Mouse (Mus musculus) forebrain, embryonic 11.5 days (tissue): ENCODE data around the gene Gsg1l. TPM values are rescaled to one million over a fixed set of nuclear protein-coding genes. Genes with fewer than 3 reads are reported as not detected.

ENCODE experiments used
- ATAC-seq: fragments of 200-750 bp; cut with Nextera tagmentation; replicated peaks from 2 replicates; pipeline ENCODE4 v1.8.0; 2017; ENCODE audit warnings: moderate TSS enrichment; ENCODE audit not compliant: low FRiP score
- DNase-seq: peaks from one replicate; pipeline ENCODE4 v3.0.0-alpha.2; 2017; ENCODE audit warnings: low spot score
- H3K27ac ChIP-seq: fragments of 300-500 bp; sonication (generic); 2 replicates; pipeline ENCODE4 v1.5.1; 2014; ENCODE audit warnings: low read depth, low read length
- H3K27me3 ChIP-seq: fragments of 300-500 bp; sonication (generic); 2 replicates; pipeline ENCODE4 v1.6.1; 2014; ENCODE audit warnings: mild to moderate bottlenecking, low read length, mixed read lengths; ENCODE audit not compliant: control insufficient read depth, insufficient read depth
- H3K36me3 ChIP-seq: fragments of 300-500 bp; sonication (generic); 2 replicates; pipeline ENCODE4 v1.6.1; 2014; ENCODE audit warnings: mild to moderate bottlenecking, low read length, moderate library complexity, mixed read lengths; ENCODE audit not compliant: control insufficient read depth, insufficient read depth
- H3K4me1 ChIP-seq: fragments of 300-500 bp; sonication (generic); replicated peaks from 2 replicates; pipeline ENCODE4 v1.6.1; 2014; ENCODE audit warnings: low read length, mixed read lengths; ENCODE audit not compliant: control insufficient read depth, insufficient read depth
- H3K4me2 ChIP-seq: fragments of 300-500 bp; sonication (generic); 2 replicates; pipeline ENCODE4 v1.6.1; 2014; ENCODE audit warnings: low read depth, mild to moderate bottlenecking, low read length, moderate library complexity, mixed read lengths; ENCODE audit not compliant: severe bottlenecking
- H3K4me3 ChIP-seq: fragments of 300-500 bp; sonication (generic); 2 replicates; pipeline ENCODE4 v1.5.1; 2014; ENCODE audit warnings: low read depth, low read length
- H3K9ac ChIP-seq: fragments of 300-500 bp; sonication (generic); 2 replicates; pipeline ENCODE4 v1.6.1; 2014; ENCODE audit warnings: low read length
- H3K9me3 ChIP-seq: fragments of 300-500 bp; sonication (generic); 2 replicates; pipeline ENCODE4 v1.6.1; 2016; ENCODE audit warnings: low read length, mixed read lengths; ENCODE audit not compliant: control insufficient read depth
- WGBS: fragments of 180-500 bp; shearing (Covaris S2); extraction: QIAGEN DNeasy Blood & Tissue Kit; methylation state at CpG from one replicate; pipeline ENCODE4 v1.1.7; 2014; 5-methylcytosine and 5-hydroxymethylcytosine counted together
- polyA plus RNA-seq: library from polyadenylated mRNA; unstranded; fragments of >200 nt; fragmentation: Nextera tagmentation; extraction: Ambion mirVana; gene quantifications from 2 replicates; pipeline ENCODE4 v1.2.1, GENCODE M21; 2014

Gene Gsg1l
- polyA plus RNA-seq, 1 experiment from 2014 or later = 0.72 TPM

GRCm38 (mm10) chr7:125859564-125859963 lies 222.6 kb downstream of the Gsg1l start:
- H3K9me3 ChIP-seq = no peaks in the 10 kb centered on the region
- no peak overlapping the region for H3K27ac ChIP-seq
- DNase-seq (no peak), ATAC-seq (no peak)
- WGBS = 74% methylated on average over 3 of the region's 3 CpGs
- no peaks in the 10 kb centered on the region for H3K27me3 ChIP-seq
- H3K9ac ChIP-seq = no peak overlapping the region
- H3K4me3 ChIP-seq = no peak overlapping the region
- no peaks in the 10 kb centered on the region for H3K36me3 ChIP-seq
- H3K4me2 ChIP-seq = no peak overlapping the region
- H3K4me1 ChIP-seq = no peaks in the 10 kb centered on the region

DNA sequence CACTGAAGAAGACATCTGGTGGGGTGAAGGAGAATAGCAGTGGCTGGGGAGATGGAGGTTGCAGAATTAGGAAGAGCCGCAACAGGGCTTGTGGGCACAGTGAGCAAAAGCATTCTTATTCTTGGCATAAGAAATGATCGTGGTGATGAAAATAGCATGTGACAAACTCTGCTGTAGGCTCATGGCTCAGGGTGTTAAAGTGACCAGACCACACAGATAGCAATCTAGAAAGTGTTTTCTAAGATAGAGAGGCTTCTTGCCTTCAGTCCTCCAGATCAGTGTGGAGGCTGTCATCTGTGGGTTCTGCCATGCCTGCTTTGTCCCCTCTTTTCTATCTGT lies 234.7 kb downstream of the Gsg1l start:
- no peak overlapping the region for H3K4me3 ChIP-seq
- WGBS = 95% methylated on average over 2 of the region's 2 CpGs
- H3K9ac ChIP-seq = no peak overlapping the region
- DNase-seq = no peak
- H3K27me3 ChIP-seq = no peaks in the 10 kb centered on the region
- no peaks in the 10 kb centered on the region for H3K4me1 ChIP-seq
- no peak overlapping the region for H3K4me2 ChIP-seq
- H3K27ac ChIP-seq = no peak overlapping the region
- no peaks in the 10 kb centered on the region for H3K36me3 ChIP-seq
- no peaks in the 10 kb centered on the region for H3K9me3 ChIP-seq
- ATAC-seq = no peak

DNA sequence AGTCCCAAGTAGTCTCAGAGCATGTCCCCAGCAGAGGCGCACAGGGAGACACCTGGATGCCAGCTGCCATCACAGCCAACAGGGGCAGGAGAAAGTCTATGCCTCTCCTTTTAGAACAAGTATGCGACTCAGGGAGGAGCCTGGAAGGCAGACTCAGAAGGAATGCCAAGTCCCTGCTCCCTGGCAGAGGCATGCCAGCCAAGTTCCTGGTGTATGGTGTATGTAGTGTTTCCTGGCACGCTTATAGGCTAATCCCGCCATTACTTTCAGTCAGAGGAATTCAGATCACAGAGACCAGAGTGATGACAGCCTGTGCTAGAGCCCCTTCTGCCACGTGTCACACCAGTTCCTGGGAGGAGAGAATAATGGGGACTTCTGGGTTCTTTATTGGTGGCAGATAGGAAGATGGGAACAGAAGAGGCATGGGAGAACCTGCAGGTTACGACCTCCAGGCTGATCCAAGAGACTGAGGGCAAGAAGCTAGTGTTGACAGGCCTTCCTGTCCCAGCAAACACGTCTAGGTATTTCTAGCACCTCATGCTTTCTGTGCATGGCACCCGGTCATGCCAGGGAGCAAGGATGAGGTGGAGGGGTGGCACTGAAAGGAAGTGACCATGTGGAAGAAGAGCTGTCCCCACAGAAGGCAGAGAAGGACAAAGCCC lies 235.2 kb downstream of the Gsg1l start:
- WGBS = 82% methylated on average over 8 of the region's 8 CpGs
- H3K9ac ChIP-seq = no peak overlapping the region
- H3K27ac ChIP-seq = no peak overlapping the region
- ATAC-seq = no peak
- H3K27me3 ChIP-seq = no peaks in the 10 kb centered on the region
- H3K9me3 ChIP-seq = no peaks in the 10 kb centered on the region
- H3K36me3 ChIP-seq = no peaks in the 10 kb centered on the region
- H3K4me3 ChIP-seq = no peak overlapping the region
- H3K4me2 ChIP-seq = no peak overlapping the region
- no peak for DNase-seq
- H3K4me1 ChIP-seq = no peaks in the 10 kb centered on the region

DNA sequence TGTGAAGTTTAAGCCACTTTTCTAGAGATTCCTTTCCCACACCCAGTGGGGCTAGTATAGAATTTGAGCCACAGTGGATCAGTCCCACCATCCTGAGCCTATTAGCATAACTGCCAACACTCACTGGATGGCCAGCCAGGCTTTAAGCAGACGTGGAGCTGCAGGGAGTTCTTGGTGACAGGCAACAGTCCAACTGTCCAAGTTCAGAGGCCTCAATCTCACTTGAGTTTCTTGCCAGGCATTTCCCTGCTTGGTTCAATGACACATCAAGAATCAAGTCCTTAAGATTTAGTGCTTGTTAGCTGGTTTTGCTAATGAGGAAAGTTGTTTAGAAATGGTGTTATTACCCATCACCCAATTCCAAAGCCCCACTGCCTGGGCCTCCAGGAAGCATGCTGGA lies 236.6 kb downstream of the Gsg1l start:
- no peaks in the 10 kb centered on the region for H3K36me3 ChIP-seq
- no peak overlapping the region for H3K4me3 ChIP-seq
- no peak for ATAC-seq
- 72% methylated on average over 1 of the region's 1 CpGs for WGBS
- no peaks in the 10 kb centered on the region for H3K9me3 ChIP-seq
- DNase-seq = no peak
- no peak overlapping the region for H3K4me2 ChIP-seq
- H3K4me1 ChIP-seq = no peaks in the 10 kb centered on the region
- no peaks in the 10 kb centered on the region for H3K27me3 ChIP-seq
- no peak overlapping the region for H3K27ac ChIP-seq
- H3K9ac ChIP-seq = no peak overlapping the region

DNA sequence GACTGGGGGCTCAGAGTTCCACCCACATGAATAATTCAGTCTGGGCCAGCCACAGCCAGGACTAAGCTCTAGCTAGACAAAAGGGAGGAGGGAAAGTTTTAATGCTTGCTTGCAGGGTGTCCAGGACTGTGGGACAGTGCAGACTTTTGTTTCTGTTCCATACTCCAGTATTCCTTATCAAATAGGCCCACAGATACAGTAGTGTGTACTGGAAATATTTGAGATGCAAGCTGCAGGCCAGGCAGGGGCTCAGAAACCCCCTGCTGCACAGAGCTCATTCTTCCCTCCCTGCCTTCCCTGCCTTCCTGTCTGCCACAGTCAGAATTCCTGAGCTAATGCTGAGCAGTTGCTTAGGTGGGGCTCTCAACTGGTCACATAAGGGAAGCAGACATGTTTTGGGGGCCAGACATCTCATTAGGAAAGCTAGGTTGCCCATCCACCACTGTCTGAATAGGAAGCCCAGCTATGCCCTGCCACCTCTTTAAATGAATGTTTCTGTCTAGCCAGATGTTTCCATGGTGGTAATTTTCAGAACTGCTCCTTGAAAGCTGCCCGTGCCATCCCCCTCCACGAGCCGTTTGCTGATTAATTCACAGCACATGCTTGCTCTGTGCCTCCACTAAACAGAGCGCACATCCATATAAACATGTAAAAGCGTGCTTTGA lies 244.0 kb downstream of the Gsg1l start:
- no peak overlapping the region for H3K4me3 ChIP-seq
- H3K4me2 ChIP-seq = no peak overlapping the region
- peak overlapping the region; percentile 51 for H3K27ac ChIP-seq
- H3K27me3 ChIP-seq = no peaks in the 10 kb centered on the region
- DNase-seq (no peak), ATAC-seq (0 out of 2 replicates have a peak, but pooled peaks have one; percentile 21)
- no peak overlapping the region for H3K9ac ChIP-seq
- no peaks in the 10 kb centered on the region for H3K9me3 ChIP-seq
- no peaks in the 10 kb centered on the region for H3K36me3 ChIP-seq
- WGBS = 49% methylated on average over 5 of the region's 5 CpGs
- peaks cover 12% of the 10 kb centered on the region for H3K4me1 ChIP-seq

- ATAC-seq (no peak), DNase-seq (no peak)
- Histone ChIP-seq H3K27ac (no peak overlapping the region), H3K4me2 (no peak overlapping the region), H3K9me3 (no peaks in the 10 kb centered on the region), H3K4me1 (peaks cover 12% of the 10 kb centered on the region), H3K4me3 (no peak overlapping the region), H3K36me3 (no peaks in the 10 kb centered on the region), H3K9ac (no peak overlapping the region), H3K27me3 (no peaks in the 10 kb centered on the region)
- 94% methylated on average over 2 of the region's 2 CpGs for WGBS
Observed at GRCm38 (mm10) chr7:125833471-125833870, 248.7 kb downstream of the Gsg1l start.

DNA sequence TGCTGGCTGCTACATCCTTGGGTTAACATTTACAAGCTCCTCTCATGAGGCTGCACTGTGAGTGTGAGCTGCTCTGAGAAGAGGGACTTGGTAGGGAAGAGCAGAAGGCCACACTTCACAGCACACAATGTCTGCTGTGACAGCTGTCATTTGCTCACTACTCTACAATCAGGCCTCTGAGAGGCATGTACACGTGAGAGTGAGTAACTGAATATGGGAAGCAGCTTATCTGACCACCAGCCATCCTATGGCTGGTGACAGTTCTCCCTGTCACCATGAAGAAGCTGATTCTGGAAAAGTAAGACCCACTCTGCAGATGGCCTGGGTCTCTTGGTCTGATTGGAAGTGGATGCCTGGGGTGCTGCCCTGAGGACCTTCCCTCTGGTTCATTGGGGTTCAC lies 249.4 kb downstream of the Gsg1l start:
- H3K9me3 ChIP-seq = no peaks in the 10 kb centered on the region

GRCm38 (mm10) chr7:125829121-125829666 lies 253.0 kb downstream of the Gsg1l start:
- Histone ChIP-seq H3K27ac (no peak overlapping the region), H3K9me3 (no peaks in the 10 kb centered on the region), H3K4me3 (no peak overlapping the region), H3K4me1 (peaks cover 4% of the 10 kb centered on the region; the same call in 1 of the 2 replicates), H3K4me2 (no peak overlapping the region), H3K27me3 (no peaks in the 10 kb centered on the region), H3K36me3 (no peaks in the 10 kb centered on the region), H3K9ac (no peak overlapping the region)
- 62% methylated on average over 3 of the region's 3 CpGs for WGBS
- ATAC-seq = no peak
- DNase-seq = no peak

More for the DNA sequence above, 249.4 kb downstream of the Gsg1l start:
- ATAC-seq (no peak), DNase-seq (no peak)
- H3K4me2 ChIP-seq = no peak overlapping the region
- H3K4me3 ChIP-seq = no peak overlapping the region
- no peak overlapping the region for H3K27ac ChIP-seq
- no peaks in the 10 kb centered on the region for H3K36me3 ChIP-seq
- no peaks in the 10 kb centered on the region for H3K27me3 ChIP-seq
- no peak overlapping the region for H3K9ac ChIP-seq
- H3K4me1 ChIP-seq = peaks cover 5% of the 10 kb centered on the region; the same call in 1 of the 2 replicates
- 79% methylated on average over 1 of the region's 1 CpGs for WGBS
